Mouse (Mus musculus) v-Abl transformed pro-B cells (cell line): ENCODE results near the gene Srcap.
"Not testable (repeated sequence)": the region's sequence is repeated elsewhere in the genome, so short reads cannot be mapped to it uniquely, and the experiment has no call there.

Source experiments
- in situ Hi-C, 2 experiments: fragments of 400-800 bp; cut with MboI; formaldehyde crosslinking; loops; one replicate each; pipeline ENCODE4 v1.15.1; 2025; ENCODE audit not compliant: unreplicated experiment in 2 of 2

Srcap gene

GRCm38 (mm10) chr7:127511808-127512230 is at the start of gene Srcap:
Gene Srcap (plus strand): TSS chr7:127511983.
- in situ Hi-C loops, result no loop called here

GRCm38 (mm10) chr7:127465191-127465590 is 46.6 kb upstream of the Srcap start:
- in situ Hi-C loops, result no loop called here

- in situ Hi-C loops, result not testable (repeated sequence)
These were observed 46.1 kb upstream of the Srcap start for GRCm38 (mm10) chr7:127465670-127466069.

GRCm38 (mm10) chr7:127466606-127467005 is 45.2 kb upstream of the Srcap start:
- in situ Hi-C loops, result no loop called here

- in situ Hi-C loops, result loop anchor here in 1 of 2 experiments (10.0 kb wide), 1 partner anchor 105 kb away; no protein-coding TSS in a partner anchor
These were observed 41.6 kb upstream of the Srcap start for GRCm38 (mm10) chr7:127470011-127470715.

GRCm38 (mm10) chr7:127470743-127471645 is 40.8 kb upstream of the Srcap start:
- in situ Hi-C loops, result loop anchor here in 1 of 2 experiments (10.0 kb wide), 1 partner anchor 106 kb away; no protein-coding TSS in a partner anchor

- in situ Hi-C loops, result loop anchor here in 1 of 2 experiments (10.0 kb wide), 1 partner anchor 107 kb away; no protein-coding TSS in a partner anchor
These were observed 40.2 kb upstream of the Srcap start for GRCm38 (mm10) chr7:127471646-127472010.

GRCm38 (mm10) chr7:127472060-127472459 is 39.7 kb upstream of the Srcap start:
- in situ Hi-C loops, result loop anchor here in 1 of 2 experiments (10.0 kb wide), 1 partner anchor 107 kb away; no protein-coding TSS in a partner anchor

- in situ Hi-C loops, result loop anchor here in 1 of 2 experiments (10.0 kb wide), 1 partner anchor 109 kb away; no protein-coding TSS in a partner anchor
These were observed 38.1 kb upstream of the Srcap start for GRCm38 (mm10) chr7:127473705-127474104.

- in situ Hi-C loops, result loop anchor here (10.0 to 25.0 kb wide), 2 partner anchors 110 to 212 kb away; partner anchors contain the start of genes Dctpp1 (in 1 of the 2) and Sephs2 (in 1 of the 2)
These were observed 37.3 kb upstream of the Srcap start for GRCm38 (mm10) chr7:127474378-127475070.

- in situ Hi-C loops, result loop anchor here (10.0 to 25.0 kb wide), 2 partner anchors 110 to 213 kb away; partner anchors contain the start of genes Dctpp1 (in 1 of the 2) and Sephs2 (in 1 of the 2)
These were observed 36.5 kb upstream of the Srcap start for GRCm38 (mm10) chr7:127475186-127475740.

GRCm38 (mm10) chr7:127476336-127476735 is 35.4 kb upstream of the Srcap start:
- in situ Hi-C loops, result loop anchor here (10.0 to 25.0 kb wide), 2 partner anchors 112 to 214 kb away; partner anchors contain the start of genes Dctpp1 (in 1 of the 2) and Sephs2 (in 1 of the 2)

GRCm38 (mm10) chr7:127476855-127477254 is 34.9 kb upstream of the Srcap start:
- in situ Hi-C loops, result loop anchor here (10.0 to 25.0 kb wide), 2 partner anchors 112 to 215 kb away; partner anchors contain the start of genes Dctpp1 (in 1 of the 2) and Sephs2 (in 1 of the 2)

GRCm38 (mm10) chr7:127477687-127478634 is 33.8 kb upstream of the Srcap start:
- in situ Hi-C loops, result loop anchor here (10.0 to 25.0 kb wide), 2 partner anchors 113 to 216 kb away; partner anchors contain the start of genes Dctpp1 (in 1 of the 2) and Sephs2 (in 1 of the 2)

GRCm38 (mm10) chr7:127478635-127479317 is 33.0 kb upstream of the Srcap start, which contains the start of gene Fbrs:
Gene Fbrs (plus strand): TSS chr7:127479199.
- in situ Hi-C loops, result loop anchor here (10.0 to 25.0 kb wide), 2 partner anchors 114 to 216 kb away; partner anchors contain the start of genes Dctpp1 (in 1 of the 2) and Sephs2 (in 1 of the 2)

GRCm38 (mm10) chr7:127479318-127480225 is 32.2 kb upstream of the Srcap start:
- in situ Hi-C loops, result loop anchor here (10.0 to 25.0 kb wide), 2 partner anchors 115 to 217 kb away; partner anchors contain the start of genes Dctpp1 (in 1 of the 2) and Sephs2 (in 1 of the 2)
